Mouse (Mus musculus) neural tube, embryonic 15.5 days (tissue): Measurements from ENCODE around the gene Tcf7. TPM values are rescaled to one million over a fixed set of nuclear protein-coding genes. Genes with fewer than 3 reads are reported as not detected.

ENCODE experiments used
- ATAC-seq: fragments of 200-750 bp; cut with Nextera tagmentation; 2 replicates; pipeline ENCODE4 v1.8.0; 2017; ENCODE audit warnings: mild to moderate bottlenecking, moderate TSS enrichment, moderate library complexity; ENCODE audit not compliant: low FRiP score
- H3K27ac ChIP-seq: fragments of 300-500 bp; sonication (generic); replicated peaks from 2 replicates; pipeline ENCODE4 v1.5.1; 2015; ENCODE audit warnings: mild to moderate bottlenecking, inconsistent platforms
- H3K27me3 ChIP-seq: fragments of 300-500 bp; sonication (generic); replicated peaks from 2 replicates; pipeline ENCODE4 v1.6.1; 2015; ENCODE audit warnings: inconsistent platforms
- H3K36me3 ChIP-seq: fragments of 300-500 bp; sonication (generic); 2 replicates; pipeline ENCODE4 v1.6.1; 2015; ENCODE audit warnings: inconsistent platforms
- H3K4me1 ChIP-seq: fragments of 300-500 bp; sonication (generic); 2 replicates; pipeline ENCODE4 v1.6.1; 2015; ENCODE audit warnings: inconsistent platforms
- H3K4me2 ChIP-seq: fragments of 300-500 bp; sonication (generic); 2 replicates; pipeline ENCODE4 v1.6.1; 2015; ENCODE audit warnings: inconsistent platforms, mild to moderate bottlenecking, moderate library complexity
- H3K4me3 ChIP-seq: fragments of 300-500 bp; sonication (generic); replicated peaks from 2 replicates; pipeline ENCODE4 v1.5.1; 2015; ENCODE audit warnings: mild to moderate bottlenecking, inconsistent platforms
- H3K9ac ChIP-seq: fragments of 300-500 bp; sonication (generic); replicated peaks from 2 replicates; pipeline ENCODE4 v1.6.1; 2015; ENCODE audit warnings: mild to moderate bottlenecking, inconsistent platforms
- H3K9me3 ChIP-seq: fragments of 300-500 bp; sonication (generic); replicated peaks from 2 replicates; pipeline ENCODE4 v1.6.1; 2016; ENCODE audit warnings: inconsistent platforms
- WGBS: fragments of 180-500 bp; shearing (Covaris S2); methylation state at CpG from one replicate; pipeline ENCODE4 v1.1.7; 2015; ENCODE audit warnings: mixed read lengths; 5-methylcytosine and 5-hydroxymethylcytosine counted together
- polyA plus RNA-seq: library from polyadenylated mRNA; unstranded; fragments of >200 nt; fragmentation: Nextera tagmentation; extraction: Ambion mirVana; gene quantifications from 2 replicates; pipeline ENCODE4 v1.2.1, GENCODE M21; 2015

Tcf7 gene
- polyA plus RNA-seq, 1 experiment from 2014 or later = 5.0 TPM

GRCm38 (mm10) chr11:52273942-52274330 is 8.9 kb downstream of the Tcf7 start:
- Histone ChIP-seq H3K27ac (no peak overlapping the region), H3K27me3 (no peaks in the 10 kb centered on the region), H3K36me3 (no peaks in the 10 kb centered on the region), H3K9me3 (no peaks in the 10 kb centered on the region), H3K4me2 (no peak overlapping the region), H3K4me3 (no peak overlapping the region), H3K4me1 (peaks cover 19% of the 10 kb centered on the region), H3K9ac (no peak overlapping the region)
- WGBS = 86% methylated on average over 4 of the region's 4 CpGs
- no peak for ATAC-seq

- WGBS = 76% methylated on average over 11 of the region's 11 CpGs
- H3K27me3 ChIP-seq = no peaks in the 10 kb centered on the region
- H3K27ac ChIP-seq = no peak overlapping the region
- no peaks in the 10 kb centered on the region for H3K36me3 ChIP-seq
- peaks cover 22% of the 10 kb centered on the region for H3K4me1 ChIP-seq
- no peaks in the 10 kb centered on the region for H3K9me3 ChIP-seq
- no peak for ATAC-seq
- no peak overlapping the region for H3K4me2 ChIP-seq
- H3K4me3 ChIP-seq = no peak overlapping the region
- no peak overlapping the region for H3K9ac ChIP-seq
These were observed 9.5 kb downstream of the Tcf7 start for GRCm38 (mm10) chr11:52273183-52273941.

GRCm38 (mm10) chr11:52272619-52273018 is 10.2 kb downstream of the Tcf7 start:
- 66% methylated on average over 6 of the region's 6 CpGs for WGBS
- Histone ChIP-seq H3K9me3 (no peaks in the 10 kb centered on the region), H3K4me1 (peaks cover 22% of the 10 kb centered on the region), H3K4me3 (no peak overlapping the region), H3K27me3 (no peaks in the 10 kb centered on the region), H3K27ac (no peak overlapping the region), H3K36me3 (no peaks in the 10 kb centered on the region), H3K9ac (no peak overlapping the region), H3K4me2 (no peak overlapping the region)
- ATAC-seq = no peak

- no peaks in the 10 kb centered on the region for H3K27me3 ChIP-seq
- no peaks in the 10 kb centered on the region for H3K9me3 ChIP-seq
- 80% methylated on average over 8 of the region's 8 CpGs for WGBS
- H3K36me3 ChIP-seq = no peaks in the 10 kb centered on the region
- no peak for ATAC-seq
- no peak overlapping the region for H3K27ac ChIP-seq
- no peak overlapping the region for H3K4me3 ChIP-seq
- H3K9ac ChIP-seq = no peak overlapping the region
- H3K4me1 ChIP-seq = peaks cover 22% of the 10 kb centered on the region
- H3K4me2 ChIP-seq = no peak overlapping the region
These were observed 10.9 kb downstream of the Tcf7 start for GRCm38 (mm10) chr11:52271765-52272495.

- no peak overlapping the region for H3K4me3 ChIP-seq
- peaks cover 36% of the 10 kb centered on the region for H3K4me1 ChIP-seq
- no peaks in the 10 kb centered on the region for H3K9me3 ChIP-seq
- H3K36me3 ChIP-seq = no peaks in the 10 kb centered on the region
- ATAC-seq = no peak
- 81% methylated on average over 6 of the region's 6 CpGs for WGBS
- no peak overlapping the region for H3K9ac ChIP-seq
- H3K27me3 ChIP-seq = no peaks in the 10 kb centered on the region
- H3K27ac ChIP-seq = no peak overlapping the region
- H3K4me2 ChIP-seq = no peak overlapping the region
These were observed 13.0 kb downstream of the Tcf7 start for GRCm38 (mm10) chr11:52269841-52270240.

GRCm38 (mm10) chr11:52268104-52268835 is 14.5 kb downstream of the Tcf7 start:
- 71% methylated on average over 7 of the region's 7 CpGs for WGBS
- H3K9ac ChIP-seq = no peak overlapping the region
- no peaks in the 10 kb centered on the region for H3K27me3 ChIP-seq
- ATAC-seq = no peak
- H3K4me2 ChIP-seq = no peak overlapping the region
- H3K4me1 ChIP-seq = peaks cover 32% of the 10 kb centered on the region
- H3K36me3 ChIP-seq = no peaks in the 10 kb centered on the region
- H3K27ac ChIP-seq = no peak overlapping the region
- H3K9me3 ChIP-seq = no peaks in the 10 kb centered on the region
- no peak overlapping the region for H3K4me3 ChIP-seq

GRCm38 (mm10) chr11:52267271-52267670 is 15.5 kb downstream of the Tcf7 start:
- Histone ChIP-seq H3K27ac (no peak overlapping the region), H3K9ac (no peak overlapping the region), H3K4me3 (no peak overlapping the region), H3K27me3 (no peaks in the 10 kb centered on the region), H3K36me3 (no peaks in the 10 kb centered on the region), H3K9me3 (no peaks in the 10 kb centered on the region), H3K4me1 (peaks cover 22% of the 10 kb centered on the region), H3K4me2 (no peak overlapping the region)
- no peak for ATAC-seq
- 93% methylated on average over 5 of the region's 5 CpGs for WGBS

GRCm38 (mm10) chr11:52265616-52266307 is 17.1 kb downstream of the Tcf7 start:
- no peaks in the 10 kb centered on the region for H3K27me3 ChIP-seq
- no peak overlapping the region for H3K4me3 ChIP-seq
- H3K4me1 ChIP-seq = peaks cover 17% of the 10 kb centered on the region
- ATAC-seq = no peak
- no peaks in the 10 kb centered on the region for H3K36me3 ChIP-seq
- no peak overlapping the region for H3K9ac ChIP-seq
- 73% methylated on average over 12 of the region's 12 CpGs for WGBS
- no peak overlapping the region for H3K27ac ChIP-seq
- H3K9me3 ChIP-seq = no peaks in the 10 kb centered on the region
- H3K4me2 ChIP-seq = no peak overlapping the region

- 88% methylated on average over 7 of the region's 7 CpGs for WGBS
- Histone ChIP-seq H3K27me3 (no peaks in the 10 kb centered on the region), H3K9ac (no peak overlapping the region), H3K36me3 (no peaks in the 10 kb centered on the region), H3K4me1 (peaks cover 17% of the 10 kb centered on the region), H3K4me2 (no peak overlapping the region), H3K4me3 (no peak overlapping the region), H3K9me3 (no peaks in the 10 kb centered on the region), H3K27ac (no peak overlapping the region)
- no peak for ATAC-seq
These were observed 17.9 kb downstream of the Tcf7 start for GRCm38 (mm10) chr11:52264871-52265270.

GRCm38 (mm10) chr11:52262338-52262737 is 20.5 kb downstream of the Tcf7 start:
- Histone ChIP-seq H3K36me3 (no peaks in the 10 kb centered on the region), H3K9me3 (no peaks in the 10 kb centered on the region), H3K4me3 (no peak overlapping the region), H3K27me3 (no peaks in the 10 kb centered on the region), H3K4me1 (peaks cover 13% of the 10 kb centered on the region; the same call in 1 of the 2 replicates), H3K4me2 (no peak overlapping the region), H3K9ac (no peak overlapping the region), H3K27ac (no peak overlapping the region)
- ATAC-seq = no peak
- WGBS = 92% methylated on average over 11 of the region's 11 CpGs

GRCm38 (mm10) chr11:52261937-52262336 is 20.9 kb downstream of the Tcf7 start:
- Histone ChIP-seq H3K4me1 (peaks cover 13% of the 10 kb centered on the region; the same call in 1 of the 2 replicates), H3K27me3 (no peaks in the 10 kb centered on the region), H3K27ac (no peak overlapping the region), H3K9ac (no peak overlapping the region), H3K36me3 (no peaks in the 10 kb centered on the region), H3K9me3 (no peaks in the 10 kb centered on the region), H3K4me2 (no peak overlapping the region), H3K4me3 (no peak overlapping the region)
- WGBS = 69% methylated on average over 5 of the region's 5 CpGs
- no peak for ATAC-seq
